Mouse (Mus musculus) intestine, embryonic 14.5 days (tissue): ENCODE measurements around the gene Dcun1d2. TPM values are rescaled to one million over a fixed set of nuclear protein-coding genes. Genes with fewer than 3 reads are reported as not detected.
A peak's percentile ranks its signal among the peaks of the same experiment; 100 is the strongest.

ENCODE experiments used
- ATAC-seq: fragments of 200-750 bp; cut with Nextera tagmentation; replicated peaks from 2 replicates; pipeline ENCODE4 v1.8.0; 2017; ENCODE audit warnings: low read depth, moderate number of reproducible peaks, moderate TSS enrichment, moderate library complexity; ENCODE audit not compliant: low FRiP score, low TSS enrichment
- DNase-seq: peaks from one replicate; pipeline ENCODE4 v3.0.0-alpha.2; 2018; ENCODE audit warnings: low spot score
- H3K27ac ChIP-seq: fragments of 300-500 bp; sonication (generic); 2 replicates; pipeline ENCODE4 v1.5.1; 2014; ENCODE audit warnings: low read depth, mild to moderate bottlenecking, control low read depth
- H3K27me3 ChIP-seq: fragments of 300-500 bp; sonication (generic); replicated peaks from 2 replicates; pipeline ENCODE4 v1.6.1; 2014; ENCODE audit warnings: low read length, control low read depth; ENCODE audit not compliant: control insufficient read depth, insufficient read depth
- H3K36me3 ChIP-seq: fragments of 300-500 bp; sonication (generic); 2 replicates; pipeline ENCODE4 v1.6.1; 2014; ENCODE audit warnings: low read length, control low read depth; ENCODE audit not compliant: control insufficient read depth, insufficient read depth
- H3K4me1 ChIP-seq: fragments of 300-500 bp; sonication (generic); replicated peaks from 2 replicates; pipeline ENCODE4 v1.6.1; 2014; ENCODE audit warnings: low read length, control low read depth, mixed read lengths; ENCODE audit not compliant: control insufficient read depth, insufficient read depth
- H3K4me2 ChIP-seq: fragments of 300-500 bp; sonication (generic); 2 replicates; pipeline ENCODE4 v1.6.1; 2014; ENCODE audit warnings: low read length
- H3K4me3 ChIP-seq: fragments of 300-500 bp; sonication (generic); 2 replicates; pipeline ENCODE4 v1.5.1; 2014; ENCODE audit warnings: low read depth, low read length, control low read depth, mixed read lengths
- H3K9ac ChIP-seq: fragments of 300-500 bp; sonication (generic); 2 replicates; pipeline ENCODE4 v1.6.1; 2014; ENCODE audit warnings: mild to moderate bottlenecking, low read length
- H3K9me3 ChIP-seq: fragments of 300-500 bp; sonication (generic); 2 replicates; pipeline ENCODE4 v1.6.1; 2016; ENCODE audit warnings: low read length, control low read depth; ENCODE audit not compliant: control insufficient read depth
- WGBS: fragments of 180-500 bp; shearing (Covaris S2); extraction: QIAGEN DNeasy Blood & Tissue Kit; methylation state at CpG from one replicate; pipeline ENCODE4 v1.1.7; 2014; 5-methylcytosine and 5-hydroxymethylcytosine counted together
- polyA plus RNA-seq: library from polyadenylated mRNA; unstranded; fragments of >200 nt; fragmentation: Nextera tagmentation; extraction: Ambion mirVana; gene quantifications from 2 replicates; pipeline ENCODE4 v1.2.1, GENCODE M21; 2014

Gene Dcun1d2
- polyA plus RNA-seq, 1 experiment from 2014 or later, result 22.5 TPM

GRCm38 (mm10) chr8:13306309-13306909 lies 18.5 kb upstream of the Dcun1d2 start:
- H3K9ac ChIP-seq, result no peak overlapping the region

GRCm38 (mm10) chr8:13305884-13306283 lies 18.0 kb upstream of the Dcun1d2 start:
- Histone ChIP-seq H3K27ac (no peak overlapping the region), H3K4me3 (no peak overlapping the region), H3K4me2 (no peak overlapping the region), H3K9me3 (no peaks in the 10 kb centered on the region), H3K27me3 (no peaks in the 10 kb centered on the region), H3K4me1 (no peaks in the 10 kb centered on the region), H3K36me3 (peaks cover 23% of the 10 kb centered on the region), H3K9ac (no peak overlapping the region)
- DNase-seq (no peak), ATAC-seq (no peak)
- WGBS, result 95% methylated on average over 4 of the region's 4 CpGs

More at GRCm38 (mm10) chr8:13306309-13306909, 18.5 kb upstream of the Dcun1d2 start:
- no peak for DNase-seq
- 78% methylated on average over 7 of the region's 7 CpGs for WGBS
- Histone ChIP-seq H3K4me2 (no peak overlapping the region), H3K9me3 (no peaks in the 10 kb centered on the region), H3K36me3 (peaks cover 29% of the 10 kb centered on the region), H3K4me3 (no peak overlapping the region), H3K4me1 (no peaks in the 10 kb centered on the region), H3K27ac (no peak overlapping the region), H3K27me3 (no peaks in the 10 kb centered on the region)
- no peak for ATAC-seq

GRCm38 (mm10) chr8:13305459-13305858 lies 17.5 kb upstream of the Dcun1d2 start:
- H3K9ac ChIP-seq, result no peak overlapping the region
- H3K4me2 ChIP-seq, result no peak overlapping the region
- H3K27me3 ChIP-seq, result no peaks in the 10 kb centered on the region
- no peaks in the 10 kb centered on the region for H3K4me1 ChIP-seq
- DNase-seq (no peak), ATAC-seq (no peak)
- H3K9me3 ChIP-seq, result no peaks in the 10 kb centered on the region
- WGBS, result 96% methylated on average over 6 of the region's 6 CpGs
- no peak overlapping the region for H3K27ac ChIP-seq
- peaks cover 19% of the 10 kb centered on the region for H3K36me3 ChIP-seq
- H3K4me3 ChIP-seq, result no peak overlapping the region

GRCm38 (mm10) chr8:13301036-13301435 lies 13.1 kb upstream of the Dcun1d2 start:
- Histone ChIP-seq H3K27me3 (no peaks in the 10 kb centered on the region), H3K27ac (no peak overlapping the region), H3K9ac (no peak overlapping the region), H3K9me3 (0 out of 2 replicates have a peak, but pooled peaks cover 2% of the 10 kb centered on the region), H3K4me2 (no peak overlapping the region), H3K4me3 (no peak overlapping the region), H3K4me1 (no peaks in the 10 kb centered on the region), H3K36me3 (peaks cover 41% of the 10 kb centered on the region)
- no peak for DNase-seq
- 91% methylated on average over 7 of the region's 7 CpGs for WGBS
- no peak for ATAC-seq

- Histone ChIP-seq H3K4me2 (no peak overlapping the region), H3K9ac (no peak overlapping the region), H3K27me3 (no peaks in the 10 kb centered on the region), H3K4me3 (no peak overlapping the region), H3K36me3 (peaks cover 56% of the 10 kb centered on the region), H3K9me3 (0 out of 2 replicates have a peak, but pooled peaks cover 2% of the 10 kb centered on the region), H3K4me1 (no peaks in the 10 kb centered on the region), H3K27ac (no peak overlapping the region)
- no peak for ATAC-seq
- no peak for DNase-seq
- WGBS, result 96% methylated on average over 8 of the region's 8 CpGs
Measured at GRCm38 (mm10) chr8:13299571-13299970, 11.6 kb upstream of the Dcun1d2 start.

GRCm38 (mm10) chr8:13293677-13294470 lies 5.9 kb upstream of the Dcun1d2 start:
- H3K9ac ChIP-seq, result no peak overlapping the region
- no peak overlapping the region for H3K27ac ChIP-seq
- H3K4me2 ChIP-seq, result no peak overlapping the region
- no peak overlapping the region for H3K4me3 ChIP-seq
- ATAC-seq, result no peak
- H3K4me1 ChIP-seq, result peaks cover 3% of the 10 kb centered on the region; the same call in 1 of the 2 replicates
- peaks cover 48% of the 10 kb centered on the region for H3K36me3 ChIP-seq
- H3K27me3 ChIP-seq, result no peaks in the 10 kb centered on the region
- WGBS, result 96% methylated on average over 9 of the region's 9 CpGs
- no peaks in the 10 kb centered on the region for H3K9me3 ChIP-seq
- no peak for DNase-seq

GRCm38 (mm10) chr8:13292364-13292763 lies 4.4 kb upstream of the Dcun1d2 start:
- no peaks in the 10 kb centered on the region for H3K9me3 ChIP-seq
- DNase-seq, result peak; percentile 92
- H3K9ac ChIP-seq, result no peak overlapping the region
- H3K27me3 ChIP-seq, result no peaks in the 10 kb centered on the region
- no peak overlapping the region for H3K4me2 ChIP-seq
- H3K36me3 ChIP-seq, result peaks cover 46% of the 10 kb centered on the region
- H3K4me3 ChIP-seq, result no peak overlapping the region
- ATAC-seq, result no peak
- peaks cover 5% of the 10 kb centered on the region; the same call in 1 of the 2 replicates for H3K4me1 ChIP-seq
- WGBS, result 31% methylated on average over 9 of the region's 9 CpGs
- H3K27ac ChIP-seq, result no peak overlapping the region

- no peaks in the 10 kb centered on the region for H3K9me3 ChIP-seq
- H3K4me1 ChIP-seq, result peaks cover 12% of the 10 kb centered on the region
- peak overlapping the region; percentile 86 for H3K4me2 ChIP-seq
- H3K27me3 ChIP-seq, result no peaks in the 10 kb centered on the region
- WGBS, result 2% methylated on average over 6 of the region's 6 CpGs
- peaks cover 13% of the 10 kb centered on the region for H3K36me3 ChIP-seq
- peak overlapping the region; percentile 89 for H3K4me3 ChIP-seq
- peak overlapping the region; percentile 60 for H3K9ac ChIP-seq
- no peak overlapping the region for H3K27ac ChIP-seq
- no peak for DNase-seq
- ATAC-seq, result no peak
Measured at GRCm38 (mm10) chr8:13288646-13289045, 715 bp upstream of the Dcun1d2 start.
